Comparison of ENCODE assay signal across 11 mouse cellular contexts in the genomic region with DNA sequence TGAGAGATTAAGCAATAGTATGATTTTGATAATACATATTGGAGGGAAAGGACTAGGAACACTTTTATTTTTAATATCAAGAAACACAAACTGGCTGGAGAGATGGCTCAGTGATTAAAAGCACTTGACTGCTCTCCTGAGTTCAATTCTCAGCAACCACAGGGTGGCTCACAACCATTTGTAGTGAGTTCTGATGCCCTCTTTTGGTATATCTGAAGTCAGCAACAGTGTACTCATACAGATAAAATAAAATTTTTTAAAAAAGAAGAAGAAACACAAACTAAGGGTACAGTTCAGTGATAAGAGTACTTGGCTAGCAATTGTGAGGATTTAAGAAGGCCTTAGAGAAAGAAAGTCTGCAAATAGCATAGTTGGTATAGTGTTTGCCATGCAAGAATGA. TPM values are rescaled to one million over a fixed set of nuclear protein-coding genes. Genes with fewer than 3 reads are reported as not detected.
DNase-seq lines count a peak whose midpoint lies in the region; ATAC-seq lines count a peak whose summit lies in the region.
"Had no signal": no experiment of that assay in that cellular context is flagged by ENCODE, and none has a peak within 500 bp of the region (broad histone marks: within the 10 kb centered on the region; RNA-seq: fewer than 3 reads in every experiment).

No protein-coding gene starts in this region.

- no peak overlapping the region for H3K27ac ChIP-seq in hindbrain, embryonic 10.5 days
- H3K27ac ChIP-seq in hindbrain, embryonic 11.5 days (ENCODE audit: low read depth, low read length) = no peak overlapping the region
- H3K27ac ChIP-seq in liver, embryonic 16.5 days (ENCODE audit: low read length) = no peak overlapping the region

- no peak for DNase-seq in hindbrain, embryonic 10.5 days (ENCODE audit: low spot score)
- no peak for DNase-seq in hindbrain, embryonic 11.5 days (ENCODE audit: low spot score)
- DNase-seq in MEL-GATA-1-ER (ENCODE audit: extremely low read depth, low read depth) = peak; percentile 52
- DNase-seq in right cerebral cortex, postnatal 36 days (ENCODE audit: low spot score in 2 of 2) = no peak
- DNase-seq in adrenal gland, postnatal 36 days = no peak
- DNase-seq: cerebellum, postnatal 14 days; kidney, adult 8-10 months; lung, adult 2 months had no signal

- H3K9ac ChIP-seq in hindbrain, embryonic 11.5 days (ENCODE audit: low read depth, low read length) = no peak overlapping the region
- no peak overlapping the region for H3K9ac ChIP-seq in liver, embryonic 16.5 days (ENCODE audit: low read depth, low read length)

- peaks cover 33% of the 10 kb centered on the region for H3K4me1 ChIP-seq in hindbrain, embryonic 10.5 days (replicated peaks)
- H3K4me1 ChIP-seq in hindbrain, embryonic 11.5 days (replicated peaks; ENCODE audit: control insufficient read depth, insufficient read depth, low read length) = no peaks in the 10 kb centered on the region
- peaks cover 51% of the 10 kb centered on the region for H3K4me1 ChIP-seq in megakaryocyte, embryonic 14.5 days
- H3K4me1 ChIP-seq in liver, embryonic 16.5 days (ENCODE audit: control insufficient read depth, low read depth, low read length) = peaks cover 27% of the 10 kb centered on the region

- H3K4me3 ChIP-seq in hindbrain, embryonic 10.5 days = peak overlapping the region; percentile 99
- no peak overlapping the region for H3K4me3 ChIP-seq in hindbrain, embryonic 11.5 days (ENCODE audit: low read depth, low read length)
- H3K4me3 ChIP-seq in megakaryocyte, embryonic 14.5 days (replicated peaks) = peak overlapping the region; percentile 100
- H3K4me3 ChIP-seq in liver, embryonic 16.5 days (ENCODE audit: low read depth, low read length) = no peak overlapping the region

- H3K4me2 ChIP-seq in hindbrain, embryonic 11.5 days (replicated peaks; ENCODE audit: low read depth, low read length) = no peak overlapping the region
- peak overlapping the region; percentile 84; the same call in 1 of the 2 replicates for H3K4me2 ChIP-seq in liver, embryonic 16.5 days (ENCODE audit: low read depth, low read length)

- H3K36me3 ChIP-seq in hindbrain, embryonic 10.5 days = peaks cover 7% of the 10 kb centered on the region
- no peaks in the 10 kb centered on the region; the same call in 1 of the 2 replicates for H3K36me3 ChIP-seq in hindbrain, embryonic 11.5 days (ENCODE audit: control insufficient read depth, insufficient read depth, low read length)
- H3K36me3 ChIP-seq in megakaryocyte, embryonic 14.5 days (replicated peaks; ENCODE audit: low read length) = peaks cover 8% of the 10 kb centered on the region
- H3K36me3 ChIP-seq in liver, embryonic 16.5 days (ENCODE audit: control insufficient read depth, insufficient read depth) = no peaks in the 10 kb centered on the region

- H3K27me3 ChIP-seq in hindbrain, embryonic 10.5 days (ENCODE audit: insufficient read depth, poor library complexity, severe bottlenecking) = peaks cover 3% of the 10 kb centered on the region; the same call in 1 of the 2 replicates
- no peaks in the 10 kb centered on the region for H3K27me3 ChIP-seq in hindbrain, embryonic 11.5 days (ENCODE audit: control insufficient read depth, insufficient read depth, low read length)
- no peaks in the 10 kb centered on the region for H3K27me3 ChIP-seq in megakaryocyte, embryonic 14.5 days (replicated peaks)
- H3K27me3 ChIP-seq in liver, embryonic 16.5 days (ENCODE audit: control insufficient read depth, insufficient read depth, low read depth, low read length) = no peaks in the 10 kb centered on the region

- no peak for ATAC-seq in hindbrain, embryonic 11.5 days (ENCODE audit: low FRiP score)
- ATAC-seq in megakaryocyte, adult 5-6 weeks (ENCODE audit: poor library complexity, severe bottlenecking) = no peak
- ATAC-seq in liver, embryonic 16.5 days (ENCODE audit: low read depth) = no peak

- no peaks in the 10 kb centered on the region for H3K9me3 ChIP-seq in hindbrain, embryonic 10.5 days
- no peaks in the 10 kb centered on the region for H3K9me3 ChIP-seq in hindbrain, embryonic 11.5 days (ENCODE audit: control insufficient read depth, low read length)
- no peaks in the 10 kb centered on the region for H3K9me3 ChIP-seq in megakaryocyte, embryonic 14.5 days
- no peaks in the 10 kb centered on the region for H3K9me3 ChIP-seq in liver, embryonic 16.5 days (replicated peaks; ENCODE audit: control insufficient read depth, low read length)

RNA-seq across cellular contexts. Expression of a gene that starts 1.3 kb away (rescaled TPM):
- polyA plus RNA-seq in hindbrain, embryonic 10.5 days (2016; fragmentation: Nextera tagmentation; extraction: Ambion mirVana) = 11.5 and 12.0 TPM in 2 replicates
- 13.3 and 14.4 TPM in 2 replicates for polyA plus RNA-seq in hindbrain, embryonic 11.5 days (2014; fragmentation: Nextera tagmentation; extraction: Ambion mirVana)
- 4.6 and 5.2 TPM in 2 replicates for polyA plus RNA-seq in megakaryocyte, embryonic 14.5 days (2012; ENCODE audit: insufficient read depth, low replicate concordance)
- 8.7 TPM in 2 replicates for total RNA-seq in megakaryocyte, adult 5-6 weeks (2015)
- 7.6 TPM in 2 replicates for total RNA-seq in megakaryocyte, adult 5-6 weeks (2017)
- 4.6 TPM in 2 replicates for polyA plus RNA-seq in liver, embryonic 16.5 days (2015; fragmentation: Nextera tagmentation; extraction: Ambion mirVana)
- total RNA-seq in adrenal gland, postnatal 36 days (2021) = 10 to 100 TPM; 10.6 to 12.5 TPM

RNA-seq across cellular contexts. Expression of a gene that starts 22.1 kb away (rescaled TPM):
- 0.09 TPM in 1 of 2 replicates, not detected in the other for polyA plus RNA-seq in hindbrain, embryonic 10.5 days (2016; fragmentation: Nextera tagmentation; extraction: Ambion mirVana)
- 0.10 TPM in 1 of 2 replicates, not detected in the other for polyA plus RNA-seq in hindbrain, embryonic 11.5 days (2014; fragmentation: Nextera tagmentation; extraction: Ambion mirVana)
- polyA plus RNA-seq in megakaryocyte, embryonic 14.5 days (2012; ENCODE audit: insufficient read depth, low replicate concordance) = not detected in 2 replicates
- 0.13 and 0.18 TPM in 2 replicates for total RNA-seq in megakaryocyte, adult 5-6 weeks (2015)
- 0.07 and 0.28 TPM in 2 replicates for total RNA-seq in megakaryocyte, adult 5-6 weeks (2017)
- polyA plus RNA-seq in liver, embryonic 16.5 days (2015; fragmentation: Nextera tagmentation; extraction: Ambion mirVana) = 0.01 and 0.02 TPM in 2 replicates
- total RNA-seq in adrenal gland, postnatal 36 days (2021) = under 1 TPM in 1 of 2 experiments, not detected in 1; 0.03 TPM

RNA-seq across cellular contexts. Expression of a gene that starts 33.1 kb away (rescaled TPM):
- 477 and 484 TPM in 2 replicates for polyA plus RNA-seq in hindbrain, embryonic 10.5 days (2016; fragmentation: Nextera tagmentation; extraction: Ambion mirVana)
- polyA plus RNA-seq in hindbrain, embryonic 11.5 days (2014; fragmentation: Nextera tagmentation; extraction: Ambion mirVana) = 639 and 672 TPM in 2 replicates
- 135 and 173 TPM in 2 replicates for polyA plus RNA-seq in megakaryocyte, embryonic 14.5 days (2012; ENCODE audit: insufficient read depth, low replicate concordance)
- total RNA-seq in megakaryocyte, adult 5-6 weeks (2015) = 304 and 335 TPM in 2 replicates
- total RNA-seq in megakaryocyte, adult 5-6 weeks (2017) = 83.1 and 91.3 TPM in 2 replicates
- 154 and 161 TPM in 2 replicates for polyA plus RNA-seq in liver, embryonic 16.5 days (2015; fragmentation: Nextera tagmentation; extraction: Ambion mirVana)
- 100 to 1,000 TPM; 196 to 225 TPM for total RNA-seq in adrenal gland, postnatal 36 days (2021)

Comparison
In these comparisons a context has a peak if more than half of its experiments do, and no peak if none do; other contexts are left out.
1. H3K4me3 ChIP-seq: peak in hindbrain, embryonic 10.5 days (single experiment) and megakaryocyte, embryonic 14.5 days (single experiment); none in hindbrain, embryonic 11.5 days (single experiment) and liver, embryonic 16.5 days (single experiment).